Mouse (Mus musculus) mouse embryonic stem cell (cell line): ENCODE measurements around the gene Uqcrq.

ENCODE experiments used
- in situ Hi-C, 2 experiments: fragments of 300-500 bp; cut with MboI; formaldehyde crosslinking; loops; 1 replicate in 1 of 2; 3 replicates in 1 of 2; pipeline ENCODE4 v1.14.3; 2019 to 2020; ENCODE audit warnings: low sequenced_read_pairs in 2 of 2, low pct_unique_long_range_greater_than_20kb in 1 of 2, mixed read lengths in 1 of 2; ENCODE audit not compliant: unreplicated experiment in 1 of 2

The Uqcrq gene

DNA sequence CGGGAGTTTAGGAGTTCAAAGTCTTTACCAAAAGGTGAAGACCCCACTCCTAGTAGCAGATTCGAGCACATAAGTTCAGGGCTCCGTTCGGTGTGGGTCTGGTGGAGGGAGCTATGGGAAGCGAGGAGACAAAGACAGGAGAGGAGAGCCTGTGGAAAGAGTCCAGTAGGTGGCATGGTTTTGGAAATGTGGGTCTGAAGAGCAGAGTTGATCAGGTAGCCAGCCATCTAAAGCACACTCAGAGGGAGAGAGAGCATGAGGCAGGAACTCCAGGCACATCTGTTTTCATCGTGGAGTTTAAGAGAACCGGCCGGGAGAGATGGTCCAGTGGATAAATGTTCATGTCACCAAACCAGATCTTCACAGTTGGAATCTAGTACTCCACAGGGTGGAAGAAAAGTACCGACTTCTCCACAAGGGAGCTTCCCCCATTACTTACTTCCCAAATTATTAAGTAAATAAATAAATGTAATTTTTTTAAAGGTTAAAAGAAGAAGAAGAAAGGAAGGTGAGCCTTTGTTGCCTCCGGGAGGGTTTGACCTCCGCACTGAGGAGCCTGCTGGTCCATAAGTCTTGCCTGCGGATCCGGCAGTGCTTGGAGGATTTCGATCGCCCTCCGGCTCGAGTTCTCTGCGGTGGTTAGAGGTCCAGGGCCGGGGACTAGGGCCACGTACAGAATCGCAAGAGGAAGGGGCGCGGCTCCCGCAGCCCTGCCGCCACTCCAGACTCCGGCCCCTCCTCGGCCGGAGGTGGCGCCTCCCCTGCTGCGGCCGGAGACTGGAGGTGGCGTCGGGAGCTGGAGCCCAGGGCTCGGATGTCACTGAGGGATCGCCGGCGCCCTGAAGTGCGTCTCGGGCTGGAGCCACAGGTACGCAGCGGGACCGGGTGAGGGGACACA is 26.1 kb upstream of the Uqcrq start, which contains the start of the genes Gm10447 and Shroom1:
Gene Gm10447, minus strand, starts transcription at position 637 of the 898 bp plus-strand sequence.
Gene Shroom1, plus strand, starts transcription at position 732 of the 898 bp plus-strand sequence.
- in situ Hi-C loops = no loop called here

- in situ Hi-C loops = no loop called here
These were observed 22.4 kb upstream of the Uqcrq start for GRCm38 (mm10) chr11:53453031-53453430.

DNA sequence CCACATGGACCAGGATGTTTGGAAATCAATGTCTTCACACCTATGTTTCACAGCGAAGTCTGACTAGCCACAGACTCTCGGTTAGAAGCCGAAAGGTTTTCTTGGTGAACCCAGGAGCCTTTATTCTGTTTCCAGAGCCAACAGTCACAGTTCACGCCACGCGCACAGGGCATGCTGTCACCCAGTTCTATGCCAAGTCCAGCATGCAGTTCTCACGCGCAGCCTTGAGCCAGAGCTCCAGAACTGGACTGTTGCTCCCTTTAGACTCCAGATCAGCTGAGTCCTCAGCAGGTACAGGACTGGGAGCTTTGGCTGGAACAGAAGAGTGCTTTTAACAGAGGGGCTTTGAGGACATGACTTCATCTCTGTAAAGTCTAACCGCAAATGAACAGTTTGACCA is 21.8 kb upstream of the Uqcrq start:
- in situ Hi-C loops = no loop called here

- in situ Hi-C loops = no loop called here
These were observed 20.7 kb upstream of the Uqcrq start for GRCm38 (mm10) chr11:53451361-53451760.

GRCm38 (mm10) chr11:53450070-53450705 is 19.6 kb upstream of the Uqcrq start:
- in situ Hi-C loops = no loop called here

DNA sequence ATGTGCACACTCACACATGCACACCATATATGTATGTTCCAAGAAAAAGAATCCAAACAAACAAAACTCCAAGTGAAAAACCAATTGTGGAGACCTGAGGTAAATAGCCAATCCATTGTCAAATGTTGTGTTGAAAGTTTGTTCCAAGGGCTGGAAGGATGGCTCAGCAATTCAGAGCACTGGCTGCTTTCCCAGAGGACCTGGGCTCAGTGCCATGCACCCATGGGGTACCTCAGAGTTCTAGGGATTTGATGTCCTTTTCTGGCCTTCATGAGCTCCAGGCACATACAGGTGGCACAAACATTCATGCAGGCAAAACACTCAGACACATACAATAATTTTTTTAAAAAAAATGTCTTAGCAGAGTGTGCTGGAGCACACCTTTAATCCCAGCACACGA is 17.9 kb upstream of the Uqcrq start:
- in situ Hi-C loops = no loop called here

- in situ Hi-C loops = no loop called here
These were observed 17.4 kb upstream of the Uqcrq start for GRCm38 (mm10) chr11:53447996-53448395.

DNA sequence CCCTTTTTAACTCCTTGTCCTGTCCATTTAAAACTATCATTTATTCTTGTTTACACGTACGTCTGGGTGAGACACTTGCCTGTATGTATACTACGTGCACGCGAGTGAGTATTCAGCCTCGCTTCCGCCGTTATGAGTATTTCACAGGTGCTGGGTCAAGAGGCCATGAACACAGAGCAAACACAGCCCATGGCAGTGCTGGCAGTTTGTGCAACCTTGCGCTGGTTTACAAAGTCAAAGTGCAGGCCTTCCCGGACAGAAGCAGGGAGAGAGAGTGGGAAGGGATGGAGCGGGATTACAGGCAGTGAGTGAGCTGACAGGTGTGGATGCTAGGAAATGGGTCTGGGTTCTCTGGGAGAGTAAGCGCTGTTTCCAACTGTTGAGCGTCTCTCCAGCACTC is 15.6 kb upstream of the Uqcrq start:
- in situ Hi-C loops = no loop called here

- in situ Hi-C loops = no loop called here
These were observed 14.9 kb upstream of the Uqcrq start for GRCm38 (mm10) chr11:53445562-53445961.

GRCm38 (mm10) chr11:53443861-53444260 is 13.2 kb upstream of the Uqcrq start:
- in situ Hi-C loops = no loop called here

DNA sequence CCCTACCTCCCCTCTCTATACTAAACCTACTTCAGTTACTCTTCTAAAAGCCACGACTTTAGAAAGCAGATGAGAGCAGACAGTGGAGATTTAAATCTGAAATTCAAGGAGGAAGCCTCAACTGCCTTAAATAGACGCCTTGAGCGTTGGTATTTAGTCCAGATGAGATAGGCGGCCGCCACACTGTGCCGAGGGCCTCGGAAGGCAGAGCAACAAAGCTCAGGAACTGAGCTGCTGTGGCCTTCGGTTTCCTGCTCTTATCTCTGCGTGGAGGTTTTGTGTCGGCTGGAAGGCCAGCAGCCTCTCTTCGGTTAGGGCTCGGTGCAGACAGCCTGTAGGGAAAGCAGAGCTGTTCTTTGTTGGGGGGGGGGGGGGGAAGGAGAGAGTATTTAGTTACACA is 11.3 kb upstream of the Uqcrq start:
- in situ Hi-C loops = no loop called here

DNA sequence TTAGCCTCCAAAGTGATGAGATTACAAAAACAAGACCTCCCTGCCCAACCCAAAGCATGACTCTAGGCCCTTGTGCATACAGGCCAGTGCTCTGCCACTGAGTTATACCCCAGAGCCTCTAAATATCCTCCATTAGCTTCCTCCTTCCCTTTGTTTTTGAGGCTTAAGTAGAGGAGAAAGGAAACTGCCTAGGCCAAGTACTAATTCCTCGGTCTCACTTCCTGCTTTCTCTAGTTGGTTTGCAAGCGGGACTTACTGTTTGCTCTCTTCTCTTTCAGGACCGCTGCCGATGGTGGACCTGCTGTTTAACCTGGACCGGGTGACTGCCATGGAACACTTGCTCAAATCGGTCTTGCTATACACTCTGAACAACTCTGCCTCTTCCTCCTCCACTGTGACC is 5.7 kb upstream of the Uqcrq start:
- in situ Hi-C loops = no loop called here

DNA sequence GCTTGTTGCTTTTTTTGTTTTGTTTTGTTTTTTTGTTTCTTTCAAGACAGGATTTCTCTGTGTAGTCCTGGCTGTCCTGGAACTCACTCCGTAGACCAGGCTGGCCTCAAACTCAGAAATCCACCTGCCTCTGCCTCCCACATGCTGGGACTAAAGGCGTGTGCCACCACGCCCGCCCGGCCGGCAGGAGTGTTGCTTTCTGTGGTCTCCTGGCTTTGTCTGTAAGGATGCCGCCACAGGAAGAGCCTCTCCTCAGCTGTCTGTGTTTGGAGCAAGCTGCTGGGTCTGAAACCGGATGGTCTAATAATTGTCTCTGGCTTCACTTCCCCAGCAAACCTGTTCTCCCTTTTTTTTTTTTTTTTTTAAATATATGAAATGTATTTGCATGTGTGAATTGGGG is 4.9 kb upstream of the Uqcrq start:
- in situ Hi-C loops = no loop called here

GRCm38 (mm10) chr11:53433057-53433456 is 2.4 kb upstream of the Uqcrq start:
- in situ Hi-C loops = no loop called here

DNA sequence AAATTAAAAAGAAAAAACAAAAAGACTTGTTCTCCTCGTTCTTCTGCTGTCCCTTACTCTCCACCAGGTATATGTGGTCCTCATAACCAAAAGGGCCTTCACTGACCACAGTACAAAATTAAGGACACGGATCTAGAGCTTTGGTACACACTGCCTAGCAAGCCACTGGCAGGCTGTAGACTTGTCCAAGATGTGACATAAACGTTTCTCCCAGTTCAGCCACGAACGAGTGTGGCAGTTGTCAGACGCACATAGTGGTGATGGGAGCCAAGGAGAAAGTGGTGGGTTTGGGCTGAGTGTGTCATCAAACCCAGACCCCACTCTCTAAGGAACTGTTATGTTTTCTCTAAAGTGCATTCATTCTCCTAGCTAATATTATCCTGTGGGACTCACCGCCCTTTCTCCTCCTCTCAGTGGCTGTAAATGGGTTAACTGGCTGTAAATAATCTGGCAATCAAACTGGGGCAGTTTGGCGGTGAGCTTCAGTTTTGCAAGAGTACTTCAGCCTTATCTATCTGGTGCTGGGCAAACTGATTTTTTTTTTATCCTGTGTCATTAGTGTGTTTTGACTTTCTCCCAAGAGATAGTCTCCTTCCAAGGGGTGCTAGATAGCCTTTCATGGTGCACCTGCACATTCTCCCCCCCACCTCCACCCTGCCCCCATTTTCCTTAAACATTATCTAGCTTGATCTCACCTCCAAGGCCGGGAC is 871 bp upstream of the Uqcrq start:
- in situ Hi-C loops = no loop called here

- in situ Hi-C loops = no loop called here
These were observed 346 bp downstream of the Uqcrq start for GRCm38 (mm10) chr11:53430300-53430669.

GRCm38 (mm10) chr11:53429182-53429581 is 1.4 kb downstream of the Uqcrq start:
- in situ Hi-C loops = no loop called here

DNA sequence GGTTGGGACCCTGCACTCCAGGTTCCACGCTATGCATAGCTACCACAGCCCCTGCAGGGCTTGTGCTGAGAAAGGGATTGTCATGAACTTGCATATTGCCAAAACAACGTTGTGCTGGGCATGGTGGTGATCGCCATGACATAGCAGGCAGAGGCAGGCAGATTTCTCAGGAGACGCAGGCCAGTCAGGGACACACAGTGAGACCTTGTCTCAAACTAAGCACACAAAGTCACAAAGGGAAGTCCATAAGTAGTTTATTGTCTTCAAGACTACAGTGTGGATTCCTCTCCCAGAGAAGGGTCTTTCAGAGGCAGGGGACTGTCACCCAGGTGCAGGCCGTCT is 1.9 kb downstream of the Uqcrq start:
- in situ Hi-C loops = no loop called here

DNA sequence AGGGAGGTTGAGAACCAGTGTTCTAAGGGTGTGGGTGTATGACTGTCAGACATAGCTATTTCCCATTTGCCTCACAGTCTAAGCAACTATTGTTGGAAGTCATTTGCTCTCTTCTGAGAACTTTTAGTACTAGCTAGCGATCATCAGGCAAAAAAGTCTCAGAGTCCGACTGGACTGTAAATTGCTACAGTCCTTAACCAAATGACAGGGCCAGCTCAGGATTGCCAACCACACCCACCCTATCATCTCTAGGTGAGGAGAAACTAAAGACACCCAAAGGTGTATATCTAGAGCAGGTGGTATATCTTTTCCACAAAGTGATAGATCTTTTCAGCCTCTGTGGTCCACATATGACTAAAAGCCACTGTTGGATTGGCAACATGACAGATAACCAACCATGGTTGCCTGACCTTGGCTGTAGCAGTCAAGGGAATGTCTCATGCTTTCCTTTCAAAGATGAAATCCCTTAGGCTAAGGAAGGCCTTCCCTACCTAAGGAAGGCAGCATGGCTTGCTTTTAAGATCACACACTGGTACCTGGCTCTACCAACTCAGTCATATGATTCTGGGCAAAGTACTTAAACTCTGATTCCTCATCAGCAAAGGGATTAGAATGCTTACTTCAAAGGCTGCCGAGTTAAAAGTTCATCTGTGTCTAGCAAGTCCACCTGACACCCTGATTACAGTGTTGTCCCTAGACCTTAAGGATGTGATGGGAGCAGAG is 2.5 kb downstream of the Uqcrq start:
- in situ Hi-C loops = no loop called here
